Mouse (Mus musculus) right cerebral cortex, postnatal 4 days (tissue): ENCODE data around the gene Yju2.

ENCODE experiments used
- DNase-seq: peaks from one replicate; pipeline ENCODE4 v3.0.0-alpha.2; 2022

The Yju2 gene

DNA sequence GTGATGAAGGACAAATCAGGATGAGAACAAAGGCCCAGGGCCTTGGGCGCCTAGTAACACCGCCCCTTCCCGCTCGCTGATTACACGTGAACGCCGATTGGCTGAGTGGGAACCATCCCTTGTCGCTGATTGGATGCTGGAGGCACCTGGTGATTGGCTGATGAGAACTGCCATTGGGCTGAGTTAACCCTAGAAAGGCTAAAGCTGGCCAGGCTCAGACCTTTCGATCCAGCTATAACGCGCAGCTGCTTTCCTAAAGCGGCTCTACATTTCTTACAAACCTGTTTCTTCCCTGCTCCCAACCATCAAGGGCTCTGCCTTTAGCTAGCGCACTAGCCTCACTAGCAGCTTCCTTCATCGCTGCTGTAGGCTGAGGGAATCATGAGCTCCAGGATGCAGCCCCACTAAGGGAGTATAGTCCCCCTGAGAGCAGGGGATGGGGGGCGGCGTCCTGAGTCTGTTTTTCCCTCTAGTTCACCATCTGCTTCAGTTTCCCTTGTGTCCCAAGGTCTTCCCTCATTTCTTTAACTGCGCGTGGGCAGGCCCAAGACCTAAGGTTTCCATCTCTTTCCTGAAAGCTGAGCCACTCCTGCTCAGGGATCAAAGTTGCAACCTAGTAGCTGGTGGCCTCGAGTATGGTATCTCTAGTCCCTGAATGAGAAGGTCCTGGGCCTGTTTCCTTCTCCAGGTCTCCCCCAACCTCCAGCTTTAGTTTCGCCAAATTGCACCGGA, 49.6 kb downstream of the Yju2 start:
- DNase-seq: peak; percentile 85

DNA sequence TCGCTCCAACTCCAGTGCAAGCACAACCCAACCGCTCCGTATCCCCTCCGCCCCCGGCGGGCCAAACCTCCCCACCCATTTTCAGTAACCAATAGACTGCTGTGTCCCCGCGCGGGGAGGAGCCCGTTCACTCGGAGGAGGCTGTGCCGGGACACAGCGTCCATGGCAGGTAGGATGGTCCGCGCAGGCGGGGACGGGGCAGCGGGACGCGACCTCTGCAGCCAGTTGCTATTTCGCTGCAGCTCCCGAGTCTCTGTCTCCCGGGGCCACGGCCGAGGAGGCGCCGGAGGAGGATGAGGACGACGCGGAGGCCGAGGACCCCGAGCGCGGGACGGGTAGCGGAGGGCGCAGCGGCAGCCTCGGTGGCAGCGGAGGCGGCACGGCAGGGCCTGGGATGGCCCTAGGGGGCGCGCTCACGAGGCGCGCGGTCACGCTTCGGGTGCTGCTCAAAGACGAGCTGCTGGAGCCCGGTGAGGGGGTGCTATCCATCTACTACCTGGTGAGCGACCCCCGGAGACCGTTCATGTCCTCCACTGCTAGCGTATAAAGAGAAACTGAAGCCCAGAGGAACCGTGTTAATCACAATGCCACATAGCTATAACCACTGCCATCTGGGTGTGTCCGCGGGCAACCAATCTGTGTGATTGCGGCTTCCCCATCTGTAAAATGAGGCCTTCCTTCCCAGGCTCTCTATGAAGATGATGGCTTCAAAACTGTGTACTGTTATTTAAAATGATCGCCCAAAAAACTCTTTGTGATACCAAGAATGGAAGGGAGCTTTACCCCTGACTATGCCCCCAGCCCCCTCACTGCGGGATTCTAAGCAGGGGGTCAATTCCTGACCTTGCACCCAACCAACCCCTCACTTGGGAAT, 50.4 kb downstream of the Yju2 start:
- DNase-seq: peak; percentile 86

DNA sequence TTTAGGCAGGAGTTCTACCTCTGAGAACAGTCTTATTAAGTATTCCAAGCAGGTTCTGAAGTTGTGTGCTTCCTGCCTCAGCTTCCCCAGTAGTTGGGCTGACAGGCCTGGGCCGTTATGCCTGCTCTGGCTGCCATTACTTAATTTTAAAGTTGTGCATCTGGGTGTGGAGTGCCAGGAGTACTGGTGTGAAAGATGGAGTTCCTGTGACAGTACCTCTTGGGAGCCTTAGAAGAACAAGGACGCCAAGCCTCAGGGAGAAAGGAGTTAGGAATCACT, 51.0 kb downstream of the Yju2 start:
- no peak for DNase-seq

DNA sequence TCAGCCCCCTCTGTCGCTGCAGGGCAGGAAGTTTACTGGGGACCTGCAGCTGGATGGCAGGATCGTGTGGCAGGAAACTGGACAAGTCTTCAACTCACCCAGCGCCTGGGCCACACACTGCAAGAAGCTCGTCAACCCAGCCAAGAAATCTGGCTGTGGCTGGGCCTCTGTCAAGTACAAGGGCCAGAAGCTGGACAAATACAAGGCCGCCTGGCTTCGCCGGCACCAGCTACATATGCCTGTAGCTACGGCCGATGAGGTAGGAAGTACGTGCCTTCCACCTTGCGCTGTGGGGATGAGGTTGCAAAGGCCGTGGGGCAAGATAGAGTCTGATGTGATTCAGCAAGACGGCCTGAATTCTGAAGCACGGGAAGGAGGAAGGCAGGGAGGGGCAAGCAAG, 51.4 kb downstream of the Yju2 start:
- DNase-seq: no peak

DNA sequence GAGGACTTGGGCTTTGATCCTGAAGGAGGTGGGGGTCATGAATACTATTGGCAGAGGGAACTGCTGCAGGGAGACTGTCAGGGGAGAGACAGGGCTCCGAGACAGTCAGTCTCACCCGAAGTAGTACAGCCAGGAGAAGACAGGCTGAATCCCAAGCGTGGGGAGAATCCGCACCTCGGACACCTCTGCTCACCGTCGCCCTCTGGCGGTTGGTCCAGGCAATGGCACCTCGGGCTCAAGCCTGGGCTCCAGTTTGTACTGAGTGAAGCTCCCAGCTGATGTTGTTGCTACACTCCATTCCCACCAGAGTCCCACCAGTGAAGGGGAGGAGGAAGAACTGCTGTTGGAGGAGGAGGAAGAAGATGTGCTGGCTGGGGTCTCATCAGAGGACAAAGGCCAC, 51.8 kb downstream of the Yju2 start:
- DNase-seq: peak; percentile 77

DNA sequence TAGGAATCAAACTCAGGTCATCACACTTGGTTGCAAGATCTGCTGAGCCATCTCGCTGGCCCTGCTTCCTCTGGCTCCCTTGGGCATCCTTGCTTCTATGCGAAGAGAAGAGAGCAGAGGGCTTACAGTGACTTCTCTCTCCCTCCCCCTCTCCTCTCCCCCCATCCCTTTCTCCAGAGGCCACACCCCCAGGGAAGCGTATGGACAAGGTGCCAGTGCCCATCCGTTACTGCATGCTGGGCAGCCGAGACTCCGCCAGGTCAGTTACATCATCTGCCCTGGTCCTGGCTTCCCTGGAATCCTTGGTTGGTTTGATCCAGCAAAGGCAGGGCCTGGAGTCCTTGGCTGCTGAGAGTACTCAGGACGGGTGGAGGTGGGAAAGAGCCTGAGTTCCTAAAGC, 52.5 kb downstream of the Yju2 start:
- DNase-seq: no peak

DNA sequence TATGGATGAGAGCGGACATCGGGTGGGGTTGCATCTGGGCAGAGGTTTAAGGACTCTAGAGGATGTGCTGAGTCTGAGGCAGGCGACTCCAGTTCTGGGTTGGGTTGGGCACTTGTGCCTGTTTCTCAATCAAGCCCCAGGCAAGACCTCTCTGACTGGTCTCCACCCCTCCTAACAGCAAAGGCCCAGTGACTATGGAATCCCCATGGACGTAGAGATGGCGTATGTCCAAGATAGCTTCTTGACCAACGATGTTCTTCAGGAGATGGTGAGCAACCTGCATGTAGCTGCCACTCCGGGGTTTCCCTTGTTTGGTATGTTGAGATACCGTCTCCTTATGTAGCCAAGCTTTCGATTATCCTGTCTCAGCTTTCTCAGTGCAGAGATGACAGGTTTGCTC, 56.4 kb downstream of the Yju2 start:
- no peak for DNase-seq

DNA sequence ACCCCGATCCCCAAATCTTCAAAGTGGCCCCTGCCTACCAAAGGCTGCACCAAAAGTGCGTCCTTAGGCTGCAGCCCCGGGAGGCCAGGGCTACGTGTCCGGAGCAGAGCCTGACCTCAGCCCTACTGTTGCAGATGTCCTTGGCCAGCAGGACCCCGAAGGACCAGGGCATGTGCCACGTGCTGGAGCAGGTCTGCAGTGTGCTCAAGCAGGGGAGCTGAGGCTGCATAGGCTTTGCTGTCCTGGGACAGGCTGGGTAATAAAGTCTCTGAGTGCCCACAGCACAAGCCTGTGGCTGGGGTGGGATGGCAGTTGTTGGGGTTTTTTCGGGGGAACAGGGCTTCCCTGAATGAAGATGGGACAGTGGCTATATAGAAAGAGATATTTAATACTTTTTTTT, 57.5 kb downstream of the Yju2 start:
- no peak for DNase-seq

DNA sequence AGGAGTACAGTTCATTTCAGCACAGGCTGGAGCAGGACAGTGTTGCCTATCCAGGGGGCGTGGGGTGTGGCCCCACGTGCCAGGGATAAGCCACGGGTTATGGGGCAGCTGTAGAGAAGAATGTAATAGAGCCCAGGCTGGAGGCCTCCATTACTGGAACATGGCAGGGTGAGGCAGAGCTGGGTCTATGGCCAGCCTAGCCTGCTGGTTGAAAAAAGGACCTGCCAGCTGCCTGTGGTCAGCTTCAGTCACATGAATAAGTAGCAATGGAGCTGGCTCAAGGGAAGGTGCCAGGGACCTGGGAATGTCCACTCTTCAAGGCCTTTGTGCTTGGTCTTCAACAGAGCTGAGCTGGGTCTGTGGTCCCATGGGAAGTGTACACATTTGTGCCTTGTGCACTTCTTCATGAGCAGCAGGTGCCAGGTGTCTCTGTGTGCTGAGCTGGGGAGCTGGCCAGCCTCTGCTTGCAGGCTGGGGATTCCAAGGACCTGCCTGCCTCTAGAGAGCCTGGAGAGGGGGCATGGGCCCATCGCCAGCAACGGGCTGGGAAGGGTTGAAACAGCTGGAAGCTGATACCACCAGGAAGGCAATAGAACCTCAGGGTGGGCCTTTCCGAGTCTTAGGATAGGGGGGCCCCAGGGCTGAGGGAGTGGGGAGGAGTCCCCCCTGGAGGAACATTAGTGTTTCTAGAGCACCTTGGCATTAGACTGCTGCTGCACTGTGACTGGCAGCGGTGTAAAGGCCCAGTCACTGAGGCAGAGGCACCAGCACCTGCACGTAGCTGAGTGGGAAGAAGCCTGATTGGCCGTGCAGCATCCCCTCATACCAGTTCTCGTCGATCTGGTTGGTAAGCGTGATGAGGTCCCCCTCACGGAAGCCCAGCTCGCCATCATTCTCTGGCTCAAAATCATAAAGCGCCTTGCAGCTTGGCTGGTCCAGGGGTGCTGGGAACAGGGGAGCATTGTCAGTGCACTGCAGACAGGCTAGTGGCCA, 58.2 kb downstream of the Yju2 start:
- DNase-seq: no peak

DNA sequence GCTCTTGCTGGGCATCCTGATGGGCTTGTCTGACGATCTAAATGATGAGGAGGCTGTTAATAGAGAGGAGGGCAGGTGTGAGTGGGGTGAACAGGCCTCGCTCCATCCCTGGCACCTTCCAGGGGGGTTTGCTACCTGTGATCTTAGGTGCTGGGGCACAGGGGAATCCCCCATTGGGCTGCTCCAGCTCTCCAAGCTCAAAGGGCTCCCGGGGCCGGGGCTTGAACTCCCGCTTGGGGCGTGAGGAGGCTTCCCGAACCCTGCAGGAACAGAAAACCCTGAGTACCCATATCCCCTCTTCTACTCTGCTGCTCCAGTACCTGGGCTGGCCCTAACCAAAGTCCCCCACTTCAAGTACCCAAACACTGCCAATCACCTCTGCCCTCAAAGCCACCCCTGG, 58.9 kb downstream of the Yju2 start:
- no peak for DNase-seq
